Mouse (Mus musculus): ENCODE measurements at regions not wholly inside any gene's neighbourhood (a gene's known extent, or its start where the extent isn't known, plus 50 kb on each side); places are given as distances from the start of the nearest gene placed in this dataset.

- DNase-seq (ENCODE audit: low spot score) = no peak
Measured at GRCm38 (mm10) chr8:31314692-31315358, 2113.7 kb upstream of the 5930422O12Rik start.

GRCm38 (mm10) chr8:31315359-31315705, 2113.2 kb upstream of the 5930422O12Rik start:
- no peak for DNase-seq (ENCODE audit: low spot score)

- no peak for DNase-seq (ENCODE audit: low spot score)
Measured at GRCm38 (mm10) chr8:31333545-31334297, 2094.8 kb upstream of the 5930422O12Rik start.

- DNase-seq (ENCODE audit: low spot score) = no peak
Measured at GRCm38 (mm10) chr8:31348504-31348903, 2080.0 kb upstream of the 5930422O12Rik start.

DNA sequence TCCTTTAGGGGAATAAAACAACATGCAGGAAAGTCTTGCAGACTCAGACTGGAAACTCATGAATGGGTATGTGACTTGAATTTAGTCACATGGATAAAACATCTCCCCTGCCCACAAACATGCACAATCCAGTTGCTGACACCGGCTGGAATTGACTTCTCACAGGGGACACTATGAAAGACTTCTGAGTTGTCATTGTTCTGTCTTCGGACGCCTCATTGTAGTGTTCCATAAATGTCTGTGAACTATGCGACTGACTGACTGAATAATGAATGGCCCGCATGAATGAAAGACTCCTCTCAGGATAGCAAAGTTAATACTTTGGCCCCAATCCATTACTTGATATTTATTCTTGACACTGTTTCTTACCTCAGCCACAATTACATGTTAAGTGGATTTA, 2058.9 kb upstream of the 5930422O12Rik start:
- DNase-seq (ENCODE audit: low spot score) = no peak

DNA sequence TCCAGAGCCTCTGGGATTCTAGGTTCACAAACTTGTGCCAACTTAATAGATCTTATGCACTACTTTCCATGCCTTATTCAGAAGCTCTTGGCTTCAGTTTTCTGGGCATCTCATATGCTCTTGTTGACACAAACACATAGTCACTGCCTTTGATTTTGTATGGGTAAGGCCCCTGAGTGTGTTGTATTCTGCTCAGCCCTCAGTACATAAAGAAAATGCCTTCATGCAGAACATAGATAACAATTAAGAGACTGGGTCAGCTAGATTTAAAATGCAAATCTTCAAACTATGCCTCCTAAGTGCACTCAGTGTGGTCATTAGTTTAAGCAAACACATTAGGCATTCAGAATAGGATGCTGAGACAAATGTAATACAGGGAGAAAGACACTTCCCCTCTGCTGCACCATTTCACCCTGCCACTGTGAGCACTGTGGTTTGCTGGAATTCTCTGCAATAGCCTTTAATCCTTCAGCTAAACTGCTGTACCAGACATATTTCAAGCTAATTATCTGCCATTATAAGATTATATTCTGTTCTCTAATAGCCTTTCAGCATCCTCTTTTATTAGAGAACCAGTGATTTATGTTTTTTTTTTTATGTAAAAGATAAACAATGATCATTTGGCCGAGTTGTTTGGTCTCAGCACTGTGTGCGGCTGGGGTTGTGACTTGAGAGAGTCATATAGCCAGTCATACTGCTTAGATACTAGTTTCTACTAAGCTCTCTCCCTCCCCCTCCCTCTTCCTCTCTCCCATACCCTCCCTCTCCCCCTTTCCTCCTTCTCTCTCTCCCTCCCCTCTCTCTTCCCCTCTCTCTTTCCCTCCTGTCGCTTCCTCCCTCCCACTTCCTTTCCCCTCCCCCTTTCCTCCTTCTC, 2058.1 kb upstream of the 5930422O12Rik start:
- no peak for DNase-seq (ENCODE audit: low spot score)

- peak; percentile 42 for DNase-seq (ENCODE audit: low spot score)
Measured at GRCm38 (mm10) chr8:31371656-31372055, 2056.9 kb upstream of the 5930422O12Rik start.

DNA sequence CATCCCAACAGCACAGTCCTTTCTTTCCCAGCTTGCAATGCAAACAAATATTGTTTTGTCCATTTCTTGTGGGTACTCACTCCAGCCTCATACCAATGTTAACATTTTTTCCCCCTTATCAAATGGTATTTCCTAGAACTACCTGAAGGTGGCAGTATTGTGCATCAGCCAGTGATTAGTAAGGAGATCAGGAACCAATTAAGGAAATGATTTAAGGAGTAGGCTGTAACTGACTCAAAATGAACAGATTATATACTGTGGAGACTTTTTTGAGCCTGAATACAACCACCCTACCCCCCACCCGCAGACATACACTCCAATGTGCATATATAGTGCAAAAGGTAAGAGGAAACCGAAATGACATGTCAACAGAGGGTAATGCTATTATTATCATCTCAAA, 2056.1 kb upstream of the 5930422O12Rik start:
- DNase-seq (ENCODE audit: low spot score) = no peak

GRCm38 (mm10) chr8:31373140-31373787, 2055.2 kb upstream of the 5930422O12Rik start:
- DNase-seq (ENCODE audit: low spot score) = no peak

DNA sequence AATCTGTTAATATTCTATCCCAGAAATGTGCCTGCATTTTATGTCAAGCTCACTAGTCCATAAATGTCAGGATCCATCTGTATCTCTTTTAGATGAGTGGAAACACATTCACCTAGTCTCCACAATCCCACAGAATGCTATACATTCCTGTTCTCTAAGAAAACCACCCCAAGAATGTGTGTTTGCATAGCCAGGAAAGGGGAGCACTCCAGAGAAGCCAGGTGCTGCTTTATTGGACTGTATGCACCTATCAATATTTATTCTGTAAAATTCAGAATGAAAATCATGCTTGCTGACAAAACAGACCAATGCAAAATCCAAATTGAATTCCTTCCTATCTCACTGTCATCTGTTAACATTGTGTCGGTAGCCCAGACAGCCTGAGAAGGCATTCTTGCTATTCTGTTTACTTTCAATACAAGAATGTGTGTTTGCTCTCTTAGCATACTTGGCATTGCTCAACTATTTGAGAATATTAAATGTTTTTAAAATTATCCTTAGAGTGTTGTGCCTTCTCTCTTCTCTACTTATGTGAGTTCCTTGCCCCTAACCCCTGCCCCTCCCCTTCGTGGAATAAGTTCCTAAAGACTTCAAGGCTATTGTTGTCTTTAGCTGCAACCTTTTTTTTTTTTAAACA, 2050.7 kb upstream of the 5930422O12Rik start:
- no peak for DNase-seq (ENCODE audit: low spot score)

- DNase-seq (ENCODE audit: low spot score) = no peak
Measured at GRCm38 (mm10) chr8:31404811-31405210, 2023.7 kb upstream of the 5930422O12Rik start.

DNA sequence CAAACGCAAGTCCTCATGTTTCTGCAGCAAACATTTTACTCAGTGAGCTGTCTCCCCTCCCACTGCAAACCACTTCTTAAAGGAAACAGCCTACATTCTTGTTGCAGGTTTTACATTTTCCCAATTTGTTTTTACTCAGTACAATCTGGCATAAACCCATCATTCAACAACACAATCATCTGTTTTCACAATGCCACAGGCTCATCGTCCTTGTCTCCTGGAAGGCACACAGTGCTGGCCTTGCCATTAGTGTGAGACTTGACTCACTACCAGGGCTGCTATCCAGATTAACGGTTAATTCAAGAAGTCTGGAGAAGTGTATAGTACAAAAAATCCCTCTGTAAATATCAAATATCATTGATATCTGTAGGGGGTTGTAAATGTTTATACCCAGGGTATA, 2006.3 kb upstream of the 5930422O12Rik start:
- no peak for DNase-seq (ENCODE audit: low spot score)

GRCm38 (mm10) chr8:31427706-31428105, 2000.8 kb upstream of the 5930422O12Rik start:
- no peak for DNase-seq (ENCODE audit: low spot score)

DNA sequence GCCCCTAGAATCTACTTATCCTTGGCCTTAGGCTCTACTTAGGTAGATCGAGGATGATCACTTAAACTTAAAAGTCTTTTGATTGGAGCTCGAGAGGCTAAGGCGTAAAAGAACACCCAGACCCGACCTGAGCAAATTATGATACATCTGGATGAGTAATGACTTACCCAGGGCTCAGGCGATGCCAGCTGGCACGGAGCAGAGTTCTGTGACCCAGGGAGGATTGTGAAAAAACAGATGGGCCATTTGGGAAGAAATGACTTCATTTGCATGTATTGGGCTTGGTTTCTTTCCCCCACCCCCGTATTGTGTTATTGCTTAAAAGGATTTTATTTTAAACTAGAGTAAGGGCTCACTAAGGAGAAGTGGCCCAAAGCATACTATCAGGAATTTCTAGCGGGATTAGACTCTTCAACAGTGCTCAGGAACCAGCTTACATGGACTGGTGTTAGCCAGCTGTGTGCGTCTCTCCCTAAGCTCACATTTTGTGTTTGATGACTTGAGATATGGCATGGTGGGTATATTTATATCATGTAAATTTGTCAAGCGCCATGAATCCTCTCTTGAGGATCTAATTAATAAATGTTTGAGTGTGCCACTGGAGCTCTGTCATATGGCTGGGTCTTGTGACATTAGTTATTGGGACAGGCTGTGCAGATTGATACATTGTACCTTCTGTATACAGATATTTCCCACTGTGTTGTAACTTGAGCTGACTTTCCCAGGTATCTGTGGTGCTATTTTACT, 1991.9 kb upstream of the 5930422O12Rik start:
- no peak for DNase-seq (ENCODE audit: low spot score)

- no peak for DNase-seq (ENCODE audit: low spot score)
Measured at GRCm38 (mm10) chr8:31444834-31445233, 1983.7 kb upstream of the 5930422O12Rik start.

- DNase-seq (ENCODE audit: low spot score) = no peak
Measured at GRCm38 (mm10) chr8:31447984-31448383, 1980.5 kb upstream of the 5930422O12Rik start.

DNA sequence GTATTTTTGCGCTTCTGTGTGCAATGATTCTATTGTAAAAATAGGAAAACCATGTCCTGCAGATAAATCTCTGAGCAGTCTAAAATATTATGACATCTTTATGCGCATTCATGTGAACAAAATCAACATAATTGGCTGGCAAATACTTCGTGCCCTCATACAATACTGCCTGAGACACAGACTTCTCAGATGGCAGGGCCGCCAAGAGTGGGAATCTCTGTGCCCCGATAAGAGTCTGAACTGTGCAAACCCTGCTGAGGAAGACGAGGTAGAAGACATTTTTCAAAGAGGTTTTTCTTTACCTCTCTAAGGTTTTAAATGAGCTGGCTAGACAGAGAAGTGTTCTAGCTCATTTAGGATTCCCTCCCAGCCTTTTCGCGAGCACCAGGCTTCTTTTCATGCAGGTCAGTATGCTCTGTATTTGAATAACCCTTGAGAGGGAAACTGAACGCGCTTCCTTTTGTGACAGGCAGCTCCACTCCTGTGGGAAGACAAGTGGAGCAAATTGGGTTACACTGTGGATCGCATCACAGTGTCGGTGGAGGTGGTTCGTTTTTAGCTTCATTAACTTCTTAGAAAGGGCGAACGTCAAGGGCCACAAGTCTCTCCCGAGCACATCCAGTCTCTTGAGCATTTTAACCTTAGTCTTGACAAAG, 1973.6 kb upstream of the 5930422O12Rik start:
- DNase-seq (ENCODE audit: low spot score) = no peak

GRCm38 (mm10) chr8:31460349-31460748, 1968.2 kb upstream of the 5930422O12Rik start:
- DNase-seq (ENCODE audit: low spot score) = no peak
